Mouse (Mus musculus) adrenal gland, postnatal 4 days (tissue): ENCODE data around the gene Zeb2. TPM values are rescaled to one million over a fixed set of nuclear protein-coding genes. Genes with fewer than 3 reads are reported as not detected.

Experiments used
- DNase-seq, 2 experiments: peaks; one replicate each; pipeline ENCODE4 v3.0.0; 2021 to 2022; ENCODE audit warnings: low spot score in 2 of 2, mixed read lengths in 2 of 2
- total RNA-seq, 2 experiments: library from RNA; stranded (reverse); gene quantifications; 2 replicates each; pipeline ENCODE4 v1.2.3; 2021

The Zeb2 gene
- total RNA-seq, 2 experiments from 2014 or later: 169 to 173 TPM

DNA sequence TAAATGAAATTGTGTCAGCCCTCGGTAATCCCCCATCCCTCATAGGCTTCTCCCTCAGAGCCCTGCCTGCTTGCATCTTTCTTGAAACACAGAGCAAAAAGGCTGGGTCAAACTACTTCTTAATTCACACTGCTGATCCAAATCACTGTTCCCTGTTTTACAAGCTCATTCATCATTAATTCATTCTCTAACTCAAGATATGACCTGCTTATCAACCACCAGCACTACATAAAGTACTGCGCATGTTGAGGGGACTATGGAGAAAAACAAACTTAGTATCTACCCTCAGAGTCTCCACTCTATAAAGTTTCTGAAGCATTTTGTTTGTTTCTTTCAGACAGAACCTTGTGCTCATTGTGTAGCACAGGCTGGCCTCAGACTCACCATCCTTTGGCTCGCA, 104.5 kb downstream of the Zeb2 start:
- DNase-seq: no peak

DNA sequence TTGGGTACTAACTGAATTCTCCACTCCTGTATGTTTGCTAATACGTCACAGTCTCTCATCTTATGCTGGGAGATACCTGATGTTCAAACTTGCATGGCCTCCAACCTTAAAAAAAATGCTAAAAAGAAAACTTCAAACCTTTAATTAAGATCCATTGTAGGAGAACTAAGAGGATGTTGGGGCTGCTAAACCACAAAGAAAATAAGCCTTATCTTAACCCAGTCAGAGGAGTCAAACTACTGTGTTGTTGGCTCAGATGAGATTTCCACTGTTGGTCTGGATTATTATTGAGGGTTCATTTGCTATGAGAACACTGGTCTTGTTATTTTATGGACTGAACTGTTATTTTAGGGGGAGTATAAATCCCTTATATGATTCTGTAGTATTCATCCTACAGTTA, 106.5 kb downstream of the Zeb2 start:
- no peak for DNase-seq

DNA sequence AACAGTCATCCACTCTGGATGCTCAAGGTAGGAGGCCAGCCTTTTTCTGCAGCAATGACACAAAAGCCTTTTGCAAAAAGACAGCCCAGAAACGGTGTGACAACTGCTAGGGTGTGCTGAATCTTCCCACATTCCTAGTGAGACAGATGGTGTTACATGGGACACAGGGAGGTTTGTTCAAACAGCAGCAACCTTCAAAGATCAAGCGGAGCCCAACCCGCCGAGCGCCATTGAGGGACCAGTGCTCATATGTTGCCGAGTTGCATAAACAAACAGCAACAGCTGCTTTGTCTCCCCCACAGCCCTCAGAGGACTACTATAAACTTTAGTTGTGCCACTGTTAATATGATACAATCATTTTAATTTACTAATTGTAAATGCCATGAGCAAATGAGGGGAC, 117.3 kb downstream of the Zeb2 start:
- DNase-seq: no peak

DNA sequence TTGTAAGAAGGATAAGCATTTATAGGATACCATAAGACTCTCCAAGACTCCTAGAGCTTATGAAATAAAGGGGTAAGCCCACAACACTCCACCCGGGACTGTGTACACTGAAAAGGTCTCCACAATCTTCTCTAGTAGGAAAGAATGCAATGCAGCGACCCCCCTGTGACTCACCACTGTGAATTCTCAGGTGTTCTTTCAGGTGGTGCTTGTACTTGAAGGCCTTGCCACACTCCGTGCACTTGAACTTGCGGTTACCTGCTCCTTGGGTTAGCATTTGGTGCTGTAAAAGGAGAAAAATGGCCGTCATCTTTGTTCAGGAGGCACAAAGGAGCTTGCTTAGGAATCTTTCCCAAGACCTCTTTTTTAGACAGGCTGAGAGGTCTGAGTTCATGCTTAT, 118.5 kb downstream of the Zeb2 start:
- no peak for DNase-seq

DNA sequence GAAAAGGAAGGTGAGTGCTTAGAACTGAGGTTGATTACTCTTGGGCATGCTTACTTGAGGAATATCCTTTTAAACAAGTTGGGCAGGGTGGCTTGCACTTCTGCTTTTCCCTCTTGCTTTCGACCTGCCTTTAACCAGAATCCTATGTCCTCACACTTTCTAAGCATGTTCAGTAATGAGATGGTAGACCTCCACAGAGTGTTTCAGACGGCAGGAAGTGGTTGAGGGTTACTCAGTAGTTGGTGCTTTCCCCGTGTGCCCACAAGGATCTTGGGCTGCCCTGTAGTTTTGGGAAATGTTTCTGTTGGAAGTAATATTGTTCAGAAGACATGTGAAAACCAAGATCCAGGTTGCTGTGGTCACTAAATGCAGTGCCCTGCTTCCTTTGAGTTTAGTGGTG, 135.5 kb downstream of the Zeb2 start:
- DNase-seq: no peak

DNA sequence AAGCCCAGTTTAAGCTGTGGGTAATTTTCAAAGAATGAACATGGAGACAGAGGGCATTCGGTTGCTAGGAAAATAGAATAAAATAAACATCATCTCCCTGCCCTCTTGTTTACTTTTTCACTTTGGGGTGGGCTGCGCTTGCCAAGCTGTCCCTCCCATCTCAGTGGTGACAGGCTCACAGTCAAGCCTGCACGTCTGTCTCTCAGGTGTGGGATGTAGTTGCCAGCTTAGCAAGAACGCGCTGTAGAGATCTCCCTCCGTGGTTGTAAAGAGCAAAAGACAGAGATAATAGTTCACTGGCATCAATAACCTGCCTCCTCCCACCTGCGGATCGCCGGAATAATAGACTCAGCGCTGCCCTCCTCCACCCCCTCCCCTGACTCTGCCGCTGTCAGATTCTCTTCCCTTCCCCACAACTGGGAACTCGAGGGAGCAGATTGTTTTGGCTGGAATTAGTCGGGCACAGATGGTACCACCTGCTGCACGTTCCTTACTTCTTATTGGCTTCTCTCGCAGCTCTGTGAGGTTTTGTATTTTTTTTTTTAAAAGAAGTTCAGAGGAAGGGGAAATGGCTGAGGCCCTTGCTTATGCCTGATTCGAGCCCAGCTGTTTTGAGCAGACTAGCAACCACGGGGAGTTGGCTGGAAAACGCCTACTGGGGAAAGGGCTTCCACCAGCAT, 138.0 kb downstream of the Zeb2 start:
- no peak for DNase-seq

DNA sequence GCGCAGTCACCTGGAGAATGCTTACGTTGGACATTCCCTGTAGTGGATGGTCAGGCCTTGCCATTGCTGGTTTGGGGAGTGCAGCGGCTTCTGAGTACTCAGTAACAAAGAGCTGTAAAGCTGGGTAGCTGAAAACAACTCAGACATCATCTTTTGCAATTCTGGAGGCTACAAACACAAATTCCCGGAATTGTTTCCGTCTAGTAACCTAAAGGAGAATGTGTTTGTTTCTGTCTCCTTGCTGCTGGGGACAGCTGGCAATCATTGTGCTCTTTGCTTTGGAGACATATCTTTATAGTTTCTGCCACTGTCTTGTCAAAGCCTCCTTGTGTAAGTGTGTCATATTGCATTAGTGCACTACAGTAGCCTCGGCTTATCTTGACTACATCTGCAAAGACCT, 139.2 kb downstream of the Zeb2 start:
- DNase-seq: no peak

DNA sequence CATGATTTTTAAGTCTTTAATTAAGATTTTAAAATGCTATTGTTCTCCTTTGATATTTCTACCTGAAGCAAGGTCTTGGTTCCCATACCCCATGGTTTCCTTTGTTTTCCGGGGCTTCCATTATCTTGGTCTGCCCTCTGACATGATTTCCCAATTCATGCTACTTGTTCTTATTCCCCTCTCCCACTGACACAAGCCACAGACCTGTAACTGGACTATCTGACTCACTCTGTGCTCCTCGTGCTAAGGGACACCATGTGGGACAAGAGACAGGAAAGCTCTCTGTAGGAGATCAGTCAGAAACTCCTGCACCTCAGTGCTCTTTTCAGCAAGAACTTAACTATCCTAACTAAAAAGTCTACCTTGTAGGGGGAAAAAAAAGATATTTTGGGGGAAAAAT, 139.6 kb downstream of the Zeb2 start:
- no peak for DNase-seq

DNA sequence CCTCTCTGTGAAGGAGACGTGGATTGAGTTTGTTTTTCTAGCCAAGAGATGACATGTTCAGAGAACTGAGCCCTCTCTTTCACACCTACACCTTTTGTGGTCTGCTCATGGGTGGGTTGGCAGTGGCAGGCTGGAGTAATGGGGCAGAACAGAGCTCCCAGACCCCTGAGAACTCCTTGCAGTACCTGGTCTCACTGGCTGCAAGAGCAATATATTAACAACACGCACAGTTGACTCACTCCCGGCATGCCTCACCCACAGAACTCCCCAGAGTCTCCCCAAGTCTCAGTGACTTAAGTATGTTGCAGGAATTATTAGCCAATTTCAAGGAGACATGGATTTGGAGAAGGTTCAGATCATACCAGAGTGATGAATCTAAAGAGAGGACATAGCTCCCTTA, 140.1 kb downstream of the Zeb2 start:
- no peak for DNase-seq

DNA sequence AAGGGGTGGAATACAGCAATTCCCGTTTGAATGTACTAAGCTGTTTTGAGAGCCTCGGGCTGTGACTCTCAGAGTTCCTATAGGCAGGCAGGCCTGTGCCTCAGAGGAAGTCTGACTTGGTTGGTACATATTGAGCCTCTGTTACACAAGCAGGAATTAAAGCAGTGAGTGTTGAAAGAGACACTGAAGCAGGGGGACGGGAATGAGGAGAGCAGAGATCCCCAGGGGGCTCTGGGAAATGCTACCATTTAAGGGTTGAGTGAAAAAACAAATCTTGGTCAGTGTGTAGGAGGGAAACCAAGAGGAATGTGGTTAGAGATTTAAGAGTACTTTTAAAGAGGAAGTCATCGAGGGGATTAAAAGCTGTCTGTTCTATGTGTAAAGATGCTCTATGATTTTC, 140.7 kb downstream of the Zeb2 start:
- no peak for DNase-seq

DNA sequence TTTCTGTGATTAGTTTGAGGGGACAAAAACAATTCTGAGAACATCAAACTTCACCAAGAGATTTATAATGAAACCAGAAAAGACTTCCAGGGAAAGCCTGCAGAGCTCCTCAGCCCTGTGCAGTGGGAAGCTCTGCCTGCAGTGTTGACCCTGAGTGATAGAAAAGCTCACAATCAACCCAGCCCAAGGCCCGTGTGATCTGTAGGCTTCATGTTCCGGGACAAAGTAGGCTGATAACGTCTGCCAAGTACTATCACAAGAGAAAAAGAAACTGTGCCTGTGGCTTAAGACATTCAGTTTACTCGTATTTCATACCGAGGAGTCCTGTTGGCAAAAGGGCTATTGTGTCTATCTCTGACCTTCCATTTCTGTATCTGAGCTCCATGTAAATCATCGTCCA, 143.4 kb downstream of the Zeb2 start:
- DNase-seq: no peak

DNA sequence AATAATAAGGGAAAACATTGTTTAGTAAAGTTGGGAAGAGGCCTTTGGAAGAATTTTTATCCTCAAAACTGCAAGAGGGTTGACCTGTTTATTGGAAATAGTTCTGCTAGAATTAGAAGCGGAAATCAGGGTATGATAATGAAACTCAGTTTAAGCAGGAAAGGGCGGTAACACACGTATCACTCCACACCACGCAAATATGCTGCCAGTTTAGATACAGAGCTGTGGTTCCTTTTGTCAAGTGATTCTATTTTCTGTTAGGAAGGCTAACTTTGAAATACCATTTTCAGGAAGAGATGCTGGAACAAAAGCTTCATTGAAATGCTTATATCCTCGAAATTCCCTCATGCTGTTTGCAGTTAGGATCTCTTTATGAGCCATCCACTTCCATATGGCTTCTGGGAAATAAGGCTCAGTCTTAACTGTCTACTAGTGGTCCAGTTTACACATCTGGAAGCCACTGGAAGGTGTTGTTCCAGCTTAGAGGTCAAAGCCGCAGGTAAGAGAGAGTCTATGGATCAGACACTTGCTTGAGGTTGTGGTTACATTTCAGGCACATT, 147.0 kb downstream of the Zeb2 start:
- no peak for DNase-seq

DNA sequence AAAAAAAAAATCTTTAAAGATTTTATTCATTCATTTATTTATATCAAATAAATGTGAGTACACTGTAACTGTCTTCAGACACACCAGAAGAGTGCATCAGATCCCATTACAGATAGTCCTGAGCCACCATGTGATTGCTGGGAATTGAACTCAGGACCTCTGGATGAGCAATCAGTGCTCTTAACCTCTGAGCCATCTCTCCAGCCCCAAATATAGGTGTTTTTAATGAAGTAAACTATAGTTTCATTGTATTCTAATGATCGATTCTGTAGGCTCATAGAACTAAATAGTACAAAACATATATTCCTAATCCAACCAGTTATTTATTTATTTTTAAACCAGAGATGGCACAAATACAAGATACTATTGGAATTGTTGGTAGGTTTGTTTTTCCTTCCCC, 147.6 kb downstream of the Zeb2 start:
- no peak for DNase-seq

DNA sequence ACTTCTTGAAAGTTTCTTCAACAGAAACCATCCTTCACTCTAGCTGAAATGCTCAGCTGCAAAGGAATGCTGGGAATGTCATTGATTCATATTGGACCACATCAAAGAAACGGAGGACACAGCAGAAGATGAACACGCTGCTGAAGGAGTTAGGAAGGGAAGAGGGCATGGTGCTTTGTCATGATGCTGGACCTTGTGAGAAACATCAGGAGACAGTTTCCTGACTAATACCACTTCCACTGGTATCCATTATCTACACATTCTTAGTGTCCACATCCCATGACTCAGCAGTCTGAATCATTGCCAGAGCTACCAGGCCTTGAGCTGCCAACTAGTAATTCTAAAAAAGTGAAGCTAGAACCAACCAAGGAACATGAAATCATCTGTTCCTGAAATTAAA, 148.0 kb downstream of the Zeb2 start:
- peak in 1 of 2 experiments; percentile 34 for DNase-seq

DNA sequence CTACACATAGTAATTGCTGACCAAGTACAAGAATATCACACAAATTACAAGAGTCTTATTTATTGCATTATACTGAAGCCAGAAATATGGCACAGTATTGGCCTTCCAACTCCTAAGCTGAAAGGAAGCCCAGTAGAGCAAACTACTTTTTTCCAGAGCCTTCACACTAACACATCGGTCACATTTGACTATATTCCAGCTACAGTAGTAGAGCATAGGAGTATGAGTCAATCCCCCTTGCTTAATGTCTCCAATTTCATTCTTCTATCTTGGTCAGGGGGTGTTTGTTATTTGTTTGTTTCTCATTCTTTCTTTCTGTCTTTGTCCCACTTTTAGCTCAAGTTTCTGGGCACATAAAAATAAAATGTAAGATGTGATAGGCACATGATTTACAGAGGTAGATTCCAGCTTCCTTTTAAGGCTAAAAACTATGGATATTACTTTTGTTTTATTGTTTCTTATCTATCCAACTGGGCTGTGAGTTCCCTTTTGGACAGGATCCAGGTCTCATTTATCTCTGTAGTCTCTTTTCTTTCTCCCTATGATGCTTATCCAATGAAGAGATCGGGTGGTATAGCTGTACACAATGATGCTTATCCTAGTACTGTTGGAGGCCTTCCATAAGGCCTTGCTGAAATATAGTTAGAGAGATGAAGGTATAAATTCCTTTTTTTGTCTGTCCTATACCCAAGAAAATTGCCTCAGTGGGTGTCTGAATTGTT, 151.2 kb downstream of the Zeb2 start:
- no peak for DNase-seq

DNA sequence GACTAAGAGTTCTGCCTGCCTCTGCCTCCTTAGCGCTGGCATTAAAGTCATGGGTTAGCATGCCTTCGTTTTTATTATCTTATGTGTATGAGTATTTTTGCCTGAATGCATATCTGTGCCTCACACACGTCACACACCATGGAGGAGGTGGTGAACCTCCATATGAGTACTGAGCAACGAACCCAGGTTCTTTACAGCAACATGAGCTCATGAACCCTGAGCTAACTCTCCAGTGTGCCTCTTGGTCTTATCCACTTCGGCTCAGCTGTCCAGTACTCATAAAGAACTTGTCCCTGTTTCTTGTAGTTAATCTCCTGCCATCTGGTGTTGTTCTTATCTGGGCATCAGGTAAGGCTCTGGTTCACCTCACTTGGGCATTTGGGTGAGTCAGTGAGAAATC, 154.6 kb downstream of the Zeb2 start:
- DNase-seq: no peak

DNA sequence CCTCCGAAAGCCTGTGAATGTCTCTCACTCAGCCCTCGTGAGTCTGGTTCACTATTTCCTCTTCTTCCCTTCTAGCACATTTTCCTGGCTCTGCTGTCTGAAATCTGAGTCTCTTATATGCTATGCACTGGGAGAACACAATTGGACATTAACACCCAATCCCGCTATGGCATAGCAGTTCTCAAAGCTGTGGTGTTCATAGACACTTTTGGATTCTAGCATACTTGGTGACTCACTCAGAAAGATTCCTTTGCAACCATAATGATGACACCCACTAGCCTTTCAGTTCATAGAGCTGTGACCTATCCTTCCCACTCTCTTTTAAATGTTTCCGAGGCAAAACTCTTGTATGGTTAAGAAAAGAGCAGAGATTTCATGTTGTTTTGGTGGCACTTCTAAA, 156.0 kb downstream of the Zeb2 start:
- DNase-seq: no peak

DNA sequence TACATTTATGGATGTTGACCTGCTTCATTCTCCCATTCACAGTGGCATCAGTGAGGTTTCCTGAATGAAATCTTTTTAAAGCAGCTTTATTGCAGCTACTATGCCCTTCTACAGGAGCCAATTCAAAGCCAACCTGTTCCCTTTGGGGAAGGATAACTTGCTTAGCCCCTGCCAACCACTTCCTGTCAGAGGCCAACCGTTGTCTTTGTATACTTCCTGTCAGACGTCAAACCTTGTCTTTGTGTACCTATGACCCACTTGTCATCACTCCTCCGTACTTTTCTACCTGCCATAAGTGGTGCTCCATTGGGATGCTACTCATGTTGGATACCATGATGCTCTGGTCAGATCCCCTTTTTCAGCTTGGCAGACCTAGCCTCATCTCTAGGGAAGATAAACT, 156.6 kb downstream of the Zeb2 start:
- no peak for DNase-seq

DNA sequence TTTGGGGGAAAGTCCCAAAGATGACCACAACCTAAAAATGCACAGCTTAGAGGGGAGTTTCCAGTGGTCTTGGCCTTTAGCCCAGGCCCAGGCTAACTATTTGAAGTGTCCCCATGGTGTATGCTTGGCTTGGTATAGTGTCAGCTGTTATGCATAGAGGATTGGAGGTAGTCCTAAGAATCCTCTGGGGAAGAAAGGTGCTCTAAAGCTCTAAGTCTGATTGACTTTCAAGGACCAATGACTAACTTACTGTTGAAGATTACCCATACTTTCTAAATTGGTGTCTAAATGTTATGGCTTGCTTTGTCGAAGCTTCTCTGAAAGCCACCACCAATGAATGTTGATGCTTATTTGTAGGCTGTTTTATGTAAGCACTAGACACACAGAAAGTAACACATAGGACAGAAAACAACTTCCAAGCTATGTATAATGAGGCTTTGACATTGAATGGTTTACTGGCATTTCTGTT, 159.8 kb downstream of the Zeb2 start:
- no peak for DNase-seq

DNA sequence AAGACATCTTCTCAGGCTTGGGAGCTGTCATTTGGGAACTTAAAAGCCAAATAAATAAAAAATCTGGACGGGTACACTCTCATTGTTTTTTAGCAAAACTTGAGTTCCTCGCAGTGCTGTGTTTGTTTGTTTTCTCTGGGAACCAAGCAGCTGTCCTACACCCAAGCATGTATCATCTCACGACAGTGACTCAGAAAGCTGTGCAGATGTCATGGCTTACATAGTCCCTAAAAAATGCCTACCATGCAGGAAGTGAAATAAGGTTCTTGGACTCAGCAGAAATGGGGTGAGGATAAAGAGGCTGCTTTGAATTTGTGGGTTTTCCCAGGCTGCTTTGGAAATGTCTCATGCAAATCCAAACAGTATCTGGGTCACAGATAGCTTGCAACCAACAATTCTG, 161.0 kb downstream of the Zeb2 start:
- DNase-seq: no peak

DNA sequence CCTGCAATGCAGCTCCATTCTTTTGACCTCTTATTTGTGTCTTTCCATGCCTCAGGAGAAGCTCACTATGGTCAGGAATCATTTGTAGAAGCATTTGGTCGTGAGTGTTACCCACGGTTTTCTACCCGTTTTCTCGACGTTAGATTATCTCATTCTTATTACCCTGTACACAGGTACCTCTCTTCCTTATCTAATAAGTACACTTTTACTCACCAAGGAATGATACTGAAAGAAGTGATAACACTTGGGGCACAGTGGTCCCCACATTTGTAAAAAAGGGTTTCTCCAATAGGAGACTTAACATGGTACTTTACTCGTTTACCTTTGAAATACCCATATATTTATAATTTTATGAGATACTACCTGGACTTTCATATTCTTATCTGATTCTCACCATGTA, 161.7 kb downstream of the Zeb2 start:
- no peak for DNase-seq

DNA sequence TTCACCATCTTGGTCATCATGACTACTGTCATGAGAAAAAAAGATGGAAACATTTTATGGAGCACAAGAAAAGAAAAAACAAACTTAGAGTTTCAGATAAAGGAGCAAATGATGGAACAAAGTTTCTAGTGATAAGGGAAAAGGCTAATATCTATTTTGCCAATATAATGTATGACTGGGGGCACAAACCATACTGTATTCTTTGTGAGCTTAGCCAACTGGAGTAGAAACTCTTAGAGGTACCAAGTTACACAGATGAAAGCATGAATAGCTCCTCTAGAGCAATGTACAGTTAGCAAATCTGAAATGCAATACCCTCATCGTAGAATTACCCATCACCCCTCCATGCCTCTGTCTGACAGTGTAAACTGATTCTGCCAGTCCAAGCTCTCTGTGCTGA, 163.0 kb downstream of the Zeb2 start:
- no peak for DNase-seq
